Mouse (Mus musculus): ENCODE measurements around the gene Pcyt2. TPM values are rescaled to one million over a fixed set of nuclear protein-coding genes. Genes with fewer than 3 reads are reported as not detected.
A peak's percentile ranks its signal among the peaks of the same experiment; 100 is the strongest.

Gene Pcyt2
- polyA plus RNA-seq, 1 experiment from 2014 or later, result 93.9 TPM

DNA sequence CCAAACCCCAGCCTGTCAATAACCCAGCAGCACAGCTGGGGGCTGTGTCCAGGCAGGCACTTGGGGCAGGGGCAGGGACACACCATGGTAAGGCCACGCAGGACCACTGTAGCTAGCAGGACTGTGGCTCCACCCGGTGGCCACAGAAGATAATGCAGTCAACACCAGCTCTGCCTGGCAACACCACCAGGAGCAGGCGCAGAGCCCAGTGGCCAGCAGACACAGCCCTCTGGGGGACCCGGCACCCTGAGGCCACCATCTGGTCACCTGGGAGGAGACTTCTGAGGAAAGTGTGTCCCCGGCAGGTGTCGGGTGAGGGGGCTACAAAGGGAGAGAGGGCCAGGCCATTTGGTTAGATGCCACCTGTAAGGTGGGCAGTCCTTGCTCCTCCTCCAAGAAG, 5.0 kb downstream of the Pcyt2 start:
- DNase-seq (ENCODE audit: low spot score) (peak; percentile 84), ATAC-seq (peak; percentile 51)
- Histone ChIP-seq H3K9me3 (ENCODE audit: low read length) (no peaks in the 10 kb centered on the region), H3K36me3 (ENCODE audit: insufficient read depth, low read length) (0 out of 2 replicates have a peak, but pooled peaks cover 5% of the 10 kb centered on the region), H3K4me1 (ENCODE audit: insufficient read depth, low read depth, low read length) (peaks cover 15% of the 10 kb centered on the region), H3K9ac (replicated peaks; ENCODE audit: low read depth) (no peak overlapping the region), H3K4me2 (replicated peaks; ENCODE audit: low read depth, low read length) (no peak overlapping the region), H3K27ac (ENCODE audit: low read length) (no peak overlapping the region), H3K27me3 (replicated peaks; ENCODE audit: insufficient read depth, low read length) (no peaks in the 10 kb centered on the region), H3K4me3 (ENCODE audit: low read depth, low read length) (no peak overlapping the region)
- WGBS, result 34% methylated on average over 6 of the region's 6 CpGs
- peak; percentile 94 for TF ChIP-seq CTCF (IDR thresholded peaks at IDR 0.05)
- no peak for TF ChIP-seq EP300 (IDR thresholded peaks at IDR 0.05)

DNA sequence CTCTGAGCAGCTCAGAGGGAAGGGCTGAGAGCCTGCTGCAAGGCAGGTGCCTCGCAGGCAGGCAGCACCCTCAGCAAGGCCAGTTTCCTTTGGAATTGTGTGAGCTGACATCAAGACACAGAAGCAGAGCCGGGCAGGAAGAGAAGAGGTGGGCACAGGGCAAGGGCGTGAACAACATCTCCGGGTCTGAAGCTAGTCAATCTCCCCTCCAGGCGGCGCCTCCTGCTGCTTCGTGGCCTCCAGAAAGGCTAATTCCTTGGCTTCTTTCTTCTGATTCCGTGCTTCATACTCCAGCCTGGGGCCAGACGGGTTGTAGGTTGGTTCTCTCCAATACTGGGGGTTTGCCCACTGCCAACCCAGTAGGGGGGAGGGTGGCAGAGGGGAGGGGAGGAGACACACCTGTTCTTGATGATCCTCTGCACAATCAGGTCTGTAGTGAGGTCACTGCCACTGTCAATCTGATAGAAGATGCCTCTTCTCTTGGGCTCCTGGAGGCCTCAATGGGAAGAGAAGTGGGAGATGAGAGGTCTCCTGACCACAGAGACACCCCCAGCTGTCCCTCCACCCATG, 7.2 kb downstream of the Pcyt2 start:
- H3K9ac ChIP-seq (replicated peaks; ENCODE audit: low read depth), result no peak overlapping the region
- H3K4me3 ChIP-seq (ENCODE audit: low read depth, low read length), result no peak overlapping the region
- H3K9me3 ChIP-seq (ENCODE audit: low read length), result no peaks in the 10 kb centered on the region
- DNase-seq (ENCODE audit: low spot score), result no peak
- no peak overlapping the region for H3K27ac ChIP-seq (ENCODE audit: low read length)
- H3K4me2 ChIP-seq (replicated peaks; ENCODE audit: low read depth, low read length), result no peak overlapping the region
- H3K36me3 ChIP-seq (ENCODE audit: insufficient read depth, low read length), result 0 out of 2 replicates have a peak, but pooled peaks cover 5% of the 10 kb centered on the region
- H3K4me1 ChIP-seq (ENCODE audit: insufficient read depth, low read depth, low read length), result peaks cover 7% of the 10 kb centered on the region; the same call in 1 of the 2 replicates
- no peak for ATAC-seq
- 83% methylated on average over 9 of the region's 9 CpGs for WGBS
- TF ChIP-seq EP300 (IDR thresholded peaks at IDR 0.05) (no peak), CTCF (IDR thresholded peaks at IDR 0.05) (no peak)
- H3K27me3 ChIP-seq (replicated peaks; ENCODE audit: insufficient read depth, low read length), result no peaks in the 10 kb centered on the region

DNA sequence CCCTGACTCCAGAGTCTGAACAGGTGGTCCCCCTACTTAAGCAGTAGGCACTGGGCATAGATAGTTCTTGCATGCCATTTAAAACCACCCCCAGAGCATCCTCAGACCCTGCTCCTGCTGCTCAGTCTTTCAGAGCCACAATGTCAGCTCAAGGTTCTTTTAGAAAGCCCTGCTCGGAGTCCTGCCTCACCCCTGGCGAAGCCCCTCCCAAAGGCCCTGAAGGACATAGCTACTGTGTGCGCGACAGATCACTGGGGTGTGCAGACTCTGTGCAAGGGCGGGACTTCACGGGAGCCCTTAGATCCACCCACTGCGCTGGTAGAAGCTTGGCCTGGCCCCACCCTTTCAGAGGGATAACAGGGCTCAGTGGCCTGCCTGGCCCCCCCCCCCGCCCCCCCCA, 8.5 kb downstream of the Pcyt2 start:
- 55% methylated on average over 8 of the region's 8 CpGs for WGBS
- Histone ChIP-seq H3K4me1 (ENCODE audit: insufficient read depth, low read depth, low read length) (peaks cover 7% of the 10 kb centered on the region; the same call in 1 of the 2 replicates), H3K4me2 (replicated peaks; ENCODE audit: low read depth, low read length) (no peak overlapping the region), H3K4me3 (ENCODE audit: low read depth, low read length) (no peak overlapping the region), H3K27ac (ENCODE audit: low read length) (no peak overlapping the region), H3K36me3 (ENCODE audit: insufficient read depth, low read length) (0 out of 2 replicates have a peak, but pooled peaks cover 12% of the 10 kb centered on the region), H3K9ac (replicated peaks; ENCODE audit: low read depth) (no peak overlapping the region), H3K27me3 (replicated peaks; ENCODE audit: insufficient read depth, low read length) (no peaks in the 10 kb centered on the region), H3K9me3 (ENCODE audit: low read length) (no peaks in the 10 kb centered on the region)
- no peak for DNase-seq (ENCODE audit: low spot score)
- ATAC-seq, result no peak
- TF ChIP-seq CTCF (IDR thresholded peaks at IDR 0.05) (no peak), EP300 (IDR thresholded peaks at IDR 0.05) (no peak)

DNA sequence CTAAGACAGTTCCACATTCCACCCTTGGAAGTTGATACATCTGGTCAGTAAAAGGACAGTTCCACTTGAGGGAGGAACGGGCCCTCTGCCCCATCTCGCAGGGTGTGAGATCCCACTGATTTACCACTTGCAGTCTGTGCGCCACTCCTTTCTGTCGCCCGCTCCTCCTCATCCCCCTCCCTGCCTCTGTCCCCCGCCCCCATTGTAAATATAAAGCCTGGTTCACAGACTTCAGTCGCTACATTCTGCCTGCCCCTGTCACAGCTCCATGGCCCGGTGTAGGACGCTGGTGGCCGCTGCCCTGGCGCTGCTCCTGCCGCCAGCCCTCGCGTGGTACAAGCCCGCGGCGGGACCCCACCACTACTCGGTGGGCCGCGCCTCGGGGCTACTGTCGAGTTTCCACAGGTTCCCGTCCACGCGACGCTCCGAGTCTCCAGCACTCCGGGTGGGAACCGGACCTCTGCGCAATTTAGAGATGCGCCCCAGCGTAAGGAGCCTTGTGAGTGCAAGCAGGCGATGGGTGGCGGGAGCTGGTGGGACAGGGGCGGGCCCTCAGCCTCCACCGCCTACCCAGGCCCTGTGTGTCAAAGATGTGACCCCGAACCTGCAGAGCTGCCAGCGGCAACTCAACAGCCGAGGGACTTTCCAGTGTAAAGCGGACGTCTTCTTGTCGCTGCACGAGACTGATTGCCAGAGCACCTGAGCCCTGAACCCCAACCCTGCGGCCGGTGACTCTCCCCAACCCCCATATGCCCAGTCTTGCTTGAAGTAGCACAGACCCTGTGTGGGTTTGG, 9.3 kb downstream of the Pcyt2 start, which contains the start of gene Npb:
Gene Npb (plus strand): TSS at position 237 of the 794 bp plus-strand sequence.
- TF ChIP-seq EP300 (IDR thresholded peaks at IDR 0.05) (no peak), CTCF (IDR thresholded peaks at IDR 0.05) (no peak)
- DNase-seq (ENCODE audit: low spot score) (no peak), ATAC-seq (peak; percentile 20; the same call in 1 of the 2 replicates)
- Histone ChIP-seq H3K27ac (ENCODE audit: low read length) (no peak within 1 kb of the TSS), H3K36me3 (ENCODE audit: insufficient read depth, low read length) (0 out of 2 replicates have a peak, but pooled peaks cover 12% of the 10 kb centered on the region), H3K4me3 (ENCODE audit: low read depth, low read length) (peak within 1 kb of the TSS; percentile 26), H3K9me3 (ENCODE audit: low read length) (no peaks in the 10 kb centered on the region), H3K4me2 (replicated peaks; ENCODE audit: low read depth, low read length) (peak within 1 kb of the TSS; percentile 54), H3K4me1 (ENCODE audit: insufficient read depth, low read depth, low read length) (peaks cover 7% of the 10 kb centered on the region; the same call in 1 of the 2 replicates), H3K9ac (replicated peaks; ENCODE audit: low read depth) (peak within 1 kb of the TSS; percentile 23; the same call in 1 of the 2 replicates), H3K27me3 (replicated peaks; ENCODE audit: insufficient read depth, low read length) (no peaks in the 10 kb centered on the region)
- 5% methylated on average over 45 of the region's 45 CpGs for WGBS

DNA sequence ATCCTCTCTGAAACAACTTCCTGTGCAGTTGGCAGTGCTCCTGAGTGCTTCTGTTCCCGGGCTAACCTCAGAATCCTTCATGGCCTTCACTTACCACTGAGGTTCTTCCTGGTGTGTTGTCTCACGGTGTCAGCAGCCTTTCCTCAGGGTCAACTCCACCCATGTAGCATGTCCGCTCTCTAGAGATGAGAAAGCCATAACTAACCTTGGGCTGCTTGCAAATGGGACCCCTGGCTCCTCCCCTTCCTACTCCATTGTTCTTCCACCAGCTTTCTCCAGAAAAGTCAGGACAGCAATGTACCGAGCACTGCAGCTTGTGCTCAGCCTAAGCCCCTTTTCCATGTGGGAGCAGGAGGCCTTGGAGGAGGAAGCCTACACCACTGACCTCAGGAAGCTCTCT, 11.0 kb downstream of the Pcyt2 start:
- no peak overlapping the region for H3K27ac ChIP-seq (ENCODE audit: low read length)
- ATAC-seq (peak; percentile 16; the same call in 1 of the 2 replicates), DNase-seq (ENCODE audit: low spot score) (no peak)
- H3K4me2 ChIP-seq (replicated peaks; ENCODE audit: low read depth, low read length), result no peak overlapping the region
- no peak overlapping the region for H3K9ac ChIP-seq (replicated peaks; ENCODE audit: low read depth)
- H3K4me1 ChIP-seq (ENCODE audit: insufficient read depth, low read depth, low read length), result peaks cover 7% of the 10 kb centered on the region; the same call in 1 of the 2 replicates
- H3K27me3 ChIP-seq (replicated peaks; ENCODE audit: insufficient read depth, low read length), result no peaks in the 10 kb centered on the region
- 55% methylated on average over 4 of the region's 4 CpGs for WGBS
- no peaks in the 10 kb centered on the region for H3K9me3 ChIP-seq (ENCODE audit: low read length)
- H3K4me3 ChIP-seq (ENCODE audit: low read depth, low read length), result no peak overlapping the region
- 0 out of 2 replicates have a peak, but pooled peaks cover 8% of the 10 kb centered on the region for H3K36me3 ChIP-seq (ENCODE audit: insufficient read depth, low read length)
- TF ChIP-seq CTCF (IDR thresholded peaks at IDR 0.05) (no peak), EP300 (IDR thresholded peaks at IDR 0.05) (no peak)

DNA sequence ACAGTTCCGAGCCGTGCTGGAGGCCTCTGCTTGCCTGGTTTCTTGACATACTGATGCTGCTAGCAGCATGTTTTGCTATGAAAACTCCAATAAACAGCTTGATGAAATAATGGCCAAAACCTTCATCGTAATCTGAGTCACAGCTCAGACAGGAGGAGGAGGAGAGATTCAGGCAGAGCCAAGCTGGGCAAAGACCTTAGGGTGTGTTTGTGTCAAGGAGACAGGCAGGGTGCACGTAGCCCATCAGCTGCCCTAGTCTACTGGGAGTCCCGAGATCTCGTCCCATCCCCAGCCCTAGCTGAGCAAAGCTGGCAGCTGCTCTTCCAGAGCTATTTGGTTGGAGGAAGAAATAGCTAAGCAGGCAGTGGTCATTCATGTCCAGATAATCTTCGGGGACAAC, 12.1 kb downstream of the Pcyt2 start:
- H3K4me3 ChIP-seq (ENCODE audit: low read depth, low read length), result no peak overlapping the region
- H3K9ac ChIP-seq (replicated peaks; ENCODE audit: low read depth), result no peak overlapping the region
- 91% methylated on average over 7 of the region's 7 CpGs for WGBS
- no peaks in the 10 kb centered on the region for H3K9me3 ChIP-seq (ENCODE audit: low read length)
- no peak for DNase-seq (ENCODE audit: low spot score)
- H3K4me1 ChIP-seq (ENCODE audit: insufficient read depth, low read depth, low read length), result peaks cover 7% of the 10 kb centered on the region; the same call in 1 of the 2 replicates
- H3K27ac ChIP-seq (ENCODE audit: low read length), result no peak overlapping the region
- ATAC-seq, result no peak
- no peak overlapping the region for H3K4me2 ChIP-seq (replicated peaks; ENCODE audit: low read depth, low read length)
- H3K36me3 ChIP-seq (ENCODE audit: insufficient read depth, low read length), result 0 out of 2 replicates have a peak, but pooled peaks cover 6% of the 10 kb centered on the region
- no peaks in the 10 kb centered on the region for H3K27me3 ChIP-seq (replicated peaks; ENCODE audit: insufficient read depth, low read length)
- TF ChIP-seq CTCF (IDR thresholded peaks at IDR 0.05) (no peak), EP300 (IDR thresholded peaks at IDR 0.05) (no peak)
